Mouse (Mus musculus) thymus, postnatal 36 days (tissue): ENCODE results near the gene Mink1.

Experiments used
- DNase-seq, 2 experiments: peaks; one replicate each; pipeline ENCODE4 v3.0.0; 2022; ENCODE audit warnings: mixed read lengths in 2 of 2

Mink1 gene

GRCm38 (mm10) chr11:70638714-70639278, 76.1 kb downstream of the Mink1 start, which contains the start of gene Gp1ba:
Gene Gp1ba, plus strand, starts transcription at chr11:70639122.
- DNase-seq: no peak

- no peak for DNase-seq
Measured at GRCm38 (mm10) chr11:70639976-70640375, 77.3 kb downstream of the Mink1 start.

GRCm38 (mm10) chr11:70641241-70641640, 78.6 kb downstream of the Mink1 start:
- DNase-seq: no peak

- DNase-seq: no peak
Measured at GRCm38 (mm10) chr11:70643051-70643450, 80.4 kb downstream of the Mink1 start.

- DNase-seq: no peak
Measured at GRCm38 (mm10) chr11:70644564-70645103, 82.0 kb downstream of the Mink1 start.

GRCm38 (mm10) chr11:70645461-70646258, 83.0 kb downstream of the Mink1 start:
- DNase-seq: no peak

GRCm38 (mm10) chr11:70646259-70646555, 83.5 kb downstream of the Mink1 start:
- DNase-seq: no peak

GRCm38 (mm10) chr11:70646691-70647650, 84.3 kb downstream of the Mink1 start, which contains the start of the genes Rnf167 and Slc25a11:
Gene Rnf167, plus strand, starts transcription at chr11:70647235.
Gene Slc25a11, minus strand, starts transcription at chr11:70647479.
- DNase-seq: peak; percentile 96 to 98

- peak; percentile 66 to 77 for DNase-seq
Measured at GRCm38 (mm10) chr11:70647716-70648420, 85.2 kb downstream of the Mink1 start.

GRCm38 (mm10) chr11:70648512-70648911, 85.8 kb downstream of the Mink1 start:
- DNase-seq: no peak

GRCm38 (mm10) chr11:70649185-70649734, 86.6 kb downstream of the Mink1 start:
- DNase-seq: no peak

- peak; percentile 48 to 67 for DNase-seq
Measured at GRCm38 (mm10) chr11:70650322-70651175, 87.9 kb downstream of the Mink1 start.

GRCm38 (mm10) chr11:70651391-70651790, 88.7 kb downstream of the Mink1 start:
- DNase-seq: peak in 1 of 2 experiments; percentile 35

- DNase-seq: peak; percentile 54 to 75
Measured at GRCm38 (mm10) chr11:70652029-70652883, 89.6 kb downstream of the Mink1 start.

GRCm38 (mm10) chr11:70652884-70653344, 90.2 kb downstream of the Mink1 start:
- DNase-seq: peak in 1 of 2 experiments; percentile 27

- DNase-seq: peak; percentile 82 to 87
Measured at GRCm38 (mm10) chr11:70653345-70654197, 90.9 kb downstream of the Mink1 start.

GRCm38 (mm10) chr11:70654198-70654922, 91.7 kb downstream of the Mink1 start, which contains the start of gene Pfn1:
Gene Pfn1, minus strand, starts transcription at chr11:70654644.
- DNase-seq: peak; percentile 83 to 89
